Mouse (Mus musculus): ENCODE data around the gene Gtf2a1l. TPM values are rescaled to one million over a fixed set of nuclear protein-coding genes. Genes with fewer than 3 reads are reported as not detected.

Gene Gtf2a1l
- polyA plus RNA-seq, 1 experiment: 0.16 TPM

DNA sequence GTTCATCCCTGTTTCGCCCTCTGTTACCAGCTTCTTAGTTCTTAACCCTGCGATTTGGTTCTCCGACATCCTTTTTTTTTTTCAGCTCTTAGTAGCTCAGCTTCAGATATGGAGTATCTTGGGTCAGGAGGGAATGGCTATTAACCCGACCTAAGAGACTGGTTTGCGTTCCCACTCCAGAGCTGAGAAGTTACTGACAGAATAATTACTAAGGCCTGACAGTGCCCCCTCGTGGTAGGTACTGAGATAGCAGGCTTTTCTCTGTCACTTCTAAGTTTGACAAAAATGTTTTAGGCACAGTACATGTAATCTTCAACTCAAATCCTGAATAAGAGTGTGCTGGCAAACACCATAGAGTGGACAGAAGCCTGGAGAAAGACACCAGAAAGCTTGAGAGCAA, 27.4 kb upstream of the Gtf2a1l start:
- WGBS: 29% methylated on average over 6 of the region's 6 CpGs
- Histone ChIP-seq H3K4me3 (replicated peaks; ENCODE audit: insufficient read depth, low read depth, low read length) (no peak overlapping the region), H3K4me1 (ENCODE audit: control insufficient read depth, insufficient read depth, low read length) (no peaks in the 10 kb centered on the region), H3K27me3 (ENCODE audit: control insufficient read depth, insufficient read depth, low read length) (no peaks in the 10 kb centered on the region), H3K27ac (ENCODE audit: insufficient read depth, low read length) (no peak overlapping the region)
- peak; percentile 44 to 64 for DNase-seq
- TF ChIP-seq CTCF (IDR thresholded peaks at IDR 0.05; ENCODE audit: borderline replicate concordance, insufficient read depth, low read depth, low read length) (peak; percentile 63; the same call in 1 of the 2 replicates), POLR2A (IDR thresholded peaks at IDR 0.05; ENCODE audit: borderline replicate concordance, insufficient read depth, low read length) (no peak)

DNA sequence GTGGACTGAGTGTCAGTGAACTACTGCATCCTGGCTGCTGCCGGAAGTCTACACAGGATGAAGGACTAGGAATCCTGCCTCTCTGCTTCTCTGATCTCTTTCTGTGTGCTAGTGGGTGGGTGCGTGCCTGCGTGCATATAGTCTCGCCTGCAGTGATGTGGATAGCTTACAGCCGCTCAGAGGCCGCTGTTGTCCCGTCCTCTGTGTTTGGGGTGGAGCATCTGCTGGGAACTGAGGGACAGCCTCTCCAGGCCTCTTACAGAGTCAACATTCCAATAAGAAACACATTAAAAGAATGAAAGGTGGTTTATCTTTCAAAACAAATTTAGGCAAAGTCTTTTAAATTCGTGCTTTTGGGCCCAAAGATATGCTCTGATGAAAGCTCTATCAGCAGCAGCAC, 26.6 kb upstream of the Gtf2a1l start:
- no peak for DNase-seq
- H3K4me3 ChIP-seq (replicated peaks; ENCODE audit: insufficient read depth, low read depth, low read length): no peak overlapping the region
- 95% methylated on average over 8 of the region's 8 CpGs for WGBS
- no peaks in the 10 kb centered on the region for H3K4me1 ChIP-seq (ENCODE audit: control insufficient read depth, insufficient read depth, low read length)
- no peaks in the 10 kb centered on the region for H3K27me3 ChIP-seq (ENCODE audit: control insufficient read depth, insufficient read depth, low read length)
- H3K27ac ChIP-seq (ENCODE audit: insufficient read depth, low read length): no peak overlapping the region
- TF ChIP-seq POLR2A (IDR thresholded peaks at IDR 0.05; ENCODE audit: borderline replicate concordance, insufficient read depth, low read length) (no peak), CTCF (IDR thresholded peaks at IDR 0.05; ENCODE audit: borderline replicate concordance, insufficient read depth, low read depth, low read length) (no peak)

DNA sequence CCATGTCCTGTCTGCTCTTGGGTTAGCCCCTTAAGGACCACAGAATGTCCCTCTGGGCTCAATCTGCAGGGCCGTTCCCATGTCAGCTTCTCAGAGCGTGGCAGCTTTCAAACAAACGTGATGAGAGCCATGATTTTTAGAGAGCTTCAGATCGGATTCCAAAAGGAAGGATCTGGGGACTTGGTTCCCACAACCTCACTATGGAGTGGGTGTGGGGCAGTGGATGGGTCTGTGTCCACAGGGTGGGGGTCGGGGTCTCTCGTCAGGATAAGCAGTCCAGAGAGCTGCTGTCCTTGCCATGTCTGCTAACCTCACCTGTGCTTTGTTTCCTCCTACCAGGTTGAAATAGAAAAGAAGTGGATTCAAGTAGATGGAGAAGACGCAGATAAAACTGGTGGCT, 23.6 kb upstream of the Gtf2a1l start:
- H3K27ac ChIP-seq (ENCODE audit: insufficient read depth, low read length): no peak overlapping the region
- H3K4me3 ChIP-seq (replicated peaks; ENCODE audit: insufficient read depth, low read depth, low read length): no peak overlapping the region
- WGBS: 90% methylated on average over 7 of the region's 7 CpGs
- DNase-seq: no peak
- no peaks in the 10 kb centered on the region for H3K4me1 ChIP-seq (ENCODE audit: control insufficient read depth, insufficient read depth, low read length)
- TF ChIP-seq POLR2A (IDR thresholded peaks at IDR 0.05; ENCODE audit: borderline replicate concordance, insufficient read depth, low read length) (no peak), CTCF (IDR thresholded peaks at IDR 0.05; ENCODE audit: borderline replicate concordance, insufficient read depth, low read depth, low read length) (no peak)
- H3K27me3 ChIP-seq (ENCODE audit: control insufficient read depth, insufficient read depth, low read length): no peaks in the 10 kb centered on the region

DNA sequence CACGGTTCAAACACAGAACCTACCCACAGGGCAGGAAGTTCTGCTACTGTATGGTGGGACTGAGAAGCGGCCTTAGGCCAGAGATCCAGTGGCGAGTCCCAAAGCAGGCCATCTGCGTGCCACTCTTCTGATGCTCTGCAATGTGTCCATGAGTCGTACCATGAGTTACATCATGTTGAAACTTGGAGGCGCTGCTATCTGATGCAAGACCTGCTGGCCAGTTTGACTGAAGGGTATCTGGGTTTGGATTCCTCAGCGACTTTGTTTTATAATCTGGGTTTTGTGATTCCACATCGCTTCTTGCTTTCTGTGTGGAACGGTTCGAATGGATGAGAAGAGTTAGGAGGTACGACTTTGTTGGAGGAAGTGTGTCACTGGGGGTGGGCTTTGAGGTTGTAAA, 23.2 kb upstream of the Gtf2a1l start:
- 92% methylated on average over 11 of the region's 11 CpGs for WGBS
- DNase-seq: no peak
- Histone ChIP-seq H3K27me3 (ENCODE audit: control insufficient read depth, insufficient read depth, low read length) (no peaks in the 10 kb centered on the region), H3K4me3 (replicated peaks; ENCODE audit: insufficient read depth, low read depth, low read length) (no peak overlapping the region), H3K4me1 (ENCODE audit: control insufficient read depth, insufficient read depth, low read length) (no peaks in the 10 kb centered on the region), H3K27ac (ENCODE audit: insufficient read depth, low read length) (no peak overlapping the region)
- TF ChIP-seq POLR2A (IDR thresholded peaks at IDR 0.05; ENCODE audit: borderline replicate concordance, insufficient read depth, low read length): no peak
- no peak for TF ChIP-seq CTCF (IDR thresholded peaks at IDR 0.05; ENCODE audit: borderline replicate concordance, insufficient read depth, low read depth, low read length)

DNA sequence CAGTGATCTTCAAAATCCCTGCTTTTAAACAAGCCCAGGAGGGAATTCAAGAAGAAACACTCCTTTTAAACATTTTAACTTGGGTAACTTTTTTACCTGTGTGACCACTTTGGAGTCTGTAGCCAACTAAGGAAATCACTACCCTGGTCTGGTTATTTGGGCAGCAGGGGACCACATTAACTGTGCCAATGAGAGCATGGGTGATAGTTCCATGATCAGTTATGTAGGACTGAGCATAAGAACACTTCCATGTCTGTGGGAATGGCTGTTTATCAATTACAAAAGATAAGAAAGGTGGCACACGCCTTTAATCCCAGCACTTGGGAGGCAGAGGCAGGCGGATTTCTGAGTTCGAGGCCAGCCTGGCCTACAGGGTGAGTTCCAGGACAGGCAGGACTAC, 21.3 kb upstream of the Gtf2a1l start:
- H3K4me3 ChIP-seq (replicated peaks; ENCODE audit: insufficient read depth, low read depth, low read length): no peak overlapping the region
- H3K27me3 ChIP-seq (ENCODE audit: control insufficient read depth, insufficient read depth, low read length): no peaks in the 10 kb centered on the region
- H3K27ac ChIP-seq (ENCODE audit: insufficient read depth, low read length): no peak overlapping the region
- no peaks in the 10 kb centered on the region for H3K4me1 ChIP-seq (ENCODE audit: control insufficient read depth, insufficient read depth, low read length)
- WGBS: 94% methylated on average over 3 of the region's 3 CpGs
- TF ChIP-seq POLR2A (IDR thresholded peaks at IDR 0.05; ENCODE audit: borderline replicate concordance, insufficient read depth, low read length) (no peak), CTCF (IDR thresholded peaks at IDR 0.05; ENCODE audit: borderline replicate concordance, insufficient read depth, low read depth, low read length) (no peak)
- DNase-seq: no peak

DNA sequence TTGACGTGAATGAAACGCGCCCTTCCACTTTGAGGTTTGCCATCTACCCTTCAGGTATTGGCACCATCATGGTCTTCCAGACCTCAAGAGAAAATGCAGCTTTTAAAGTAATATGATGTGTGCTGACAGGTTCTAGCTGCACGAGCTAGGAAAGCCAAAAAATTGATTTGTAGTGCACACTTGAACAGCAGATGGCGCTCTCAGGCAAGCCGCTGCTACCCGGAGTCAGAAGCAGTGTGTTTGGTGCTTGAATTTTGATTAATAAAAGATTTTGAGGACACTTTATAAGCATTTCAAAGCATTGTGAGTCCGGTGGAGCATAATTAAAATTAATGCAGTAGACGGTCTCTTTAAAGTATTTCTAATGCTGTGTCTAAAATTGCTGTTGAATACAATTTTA, 16.4 kb upstream of the Gtf2a1l start:
- no peak overlapping the region for H3K4me3 ChIP-seq (replicated peaks; ENCODE audit: insufficient read depth, low read depth, low read length)
- H3K27me3 ChIP-seq (ENCODE audit: control insufficient read depth, insufficient read depth, low read length): no peaks in the 10 kb centered on the region
- peak; percentile 63 to 72 for DNase-seq
- 3% methylated on average over 9 of the region's 9 CpGs for WGBS
- H3K4me1 ChIP-seq (ENCODE audit: control insufficient read depth, insufficient read depth, low read length): no peaks in the 10 kb centered on the region
- no peak overlapping the region for H3K27ac ChIP-seq (ENCODE audit: insufficient read depth, low read length)
- TF ChIP-seq POLR2A (IDR thresholded peaks at IDR 0.05; ENCODE audit: borderline replicate concordance, insufficient read depth, low read length): no peak
- TF ChIP-seq CTCF (IDR thresholded peaks at IDR 0.05; ENCODE audit: borderline replicate concordance, insufficient read depth, low read depth, low read length): peak; percentile 79

DNA sequence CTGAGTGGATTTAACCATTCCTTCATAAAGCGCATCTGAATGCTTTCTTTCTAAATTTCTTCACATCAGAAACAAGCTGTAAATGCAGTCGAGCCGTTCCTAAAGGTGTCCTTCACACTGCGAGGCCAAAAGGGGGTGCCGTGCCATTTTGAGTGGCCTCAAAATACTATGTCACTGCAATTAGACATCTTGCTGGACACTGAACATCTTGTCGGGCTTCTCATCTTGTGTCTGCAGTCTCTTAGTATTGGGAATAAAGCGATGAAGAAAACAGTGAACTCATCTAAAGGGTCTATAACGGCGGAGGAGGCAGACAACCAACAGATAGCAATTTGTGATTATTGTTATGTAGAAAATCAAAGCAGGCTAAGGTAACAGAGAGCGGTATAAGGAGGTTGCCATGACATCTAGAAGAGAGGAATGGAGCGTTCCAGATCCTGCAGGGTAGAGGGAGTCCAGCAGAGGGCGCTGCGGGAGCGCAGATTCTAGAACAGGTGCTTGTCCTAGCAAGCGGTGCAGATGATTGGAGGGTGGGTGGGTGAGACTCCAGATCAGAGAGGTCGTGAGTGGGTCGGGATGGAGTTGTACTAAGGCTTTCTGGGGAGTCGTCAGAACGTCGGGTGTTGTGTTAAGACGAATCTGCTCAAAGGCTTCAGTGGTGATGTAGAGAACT, 15.6 kb upstream of the Gtf2a1l start:
- WGBS: 13% methylated on average over 21 of the region's 21 CpGs
- H3K4me3 ChIP-seq (replicated peaks; ENCODE audit: insufficient read depth, low read depth, low read length): peak overlapping the region; percentile 45
- DNase-seq: peak; percentile 75 to 84
- H3K27ac ChIP-seq (ENCODE audit: insufficient read depth, low read length): no peak overlapping the region
- no peaks in the 10 kb centered on the region for H3K4me1 ChIP-seq (ENCODE audit: control insufficient read depth, insufficient read depth, low read length)
- peak; percentile 90 for TF ChIP-seq CTCF (IDR thresholded peaks at IDR 0.05; ENCODE audit: borderline replicate concordance, insufficient read depth, low read depth, low read length)
- TF ChIP-seq POLR2A (IDR thresholded peaks at IDR 0.05; ENCODE audit: borderline replicate concordance, insufficient read depth, low read length): no peak
- H3K27me3 ChIP-seq (ENCODE audit: control insufficient read depth, insufficient read depth, low read length): no peaks in the 10 kb centered on the region

DNA sequence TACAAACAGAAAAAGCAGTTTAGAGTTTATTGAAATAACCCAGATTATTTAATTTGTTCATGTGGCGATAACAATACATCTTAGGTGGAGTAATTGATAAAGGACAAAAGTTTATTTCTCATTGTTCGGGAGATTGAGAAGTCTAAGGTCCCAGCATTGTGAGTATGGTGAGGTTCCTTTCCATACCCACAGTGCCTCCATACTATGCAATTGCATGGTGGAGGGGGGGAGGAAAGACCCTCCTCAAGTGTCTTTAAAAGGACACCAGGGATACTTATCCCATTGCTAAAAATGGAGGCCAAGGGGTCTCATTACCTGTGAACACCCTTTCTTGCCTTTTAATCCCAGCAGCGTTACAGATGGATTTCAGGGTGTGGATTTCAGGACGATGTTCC, 15.1 kb upstream of the Gtf2a1l start:
- TF ChIP-seq CTCF (IDR thresholded peaks at IDR 0.05; ENCODE audit: borderline replicate concordance, insufficient read depth, low read depth, low read length): no peak
- no peak for TF ChIP-seq POLR2A (IDR thresholded peaks at IDR 0.05; ENCODE audit: borderline replicate concordance, insufficient read depth, low read length)
- 81% methylated on average over 4 of the region's 4 CpGs for WGBS
- Histone ChIP-seq H3K4me3 (replicated peaks; ENCODE audit: insufficient read depth, low read depth, low read length) (no peak overlapping the region), H3K4me1 (ENCODE audit: control insufficient read depth, insufficient read depth, low read length) (no peaks in the 10 kb centered on the region), H3K27ac (ENCODE audit: insufficient read depth, low read length) (no peak overlapping the region), H3K27me3 (ENCODE audit: control insufficient read depth, insufficient read depth, low read length) (no peaks in the 10 kb centered on the region)
- no peak for DNase-seq
